Mouse (Mus musculus) MEL (cell line): ENCODE results near the gene Hemk1. TPM values are rescaled to one million over a fixed set of nuclear protein-coding genes. Genes with fewer than 3 reads are reported as not detected.
A peak's percentile ranks its signal among the peaks of the same experiment; 100 is the strongest.

Source experiments
- DNase-seq: peaks from one replicate; pipeline ENCODE4 v3.0.0; 2011; ENCODE audit warnings: low read depth, low spot score
- H3K27ac ChIP-seq: 2 replicates; pipeline ENCODE4 v1.5.1; 2012; ENCODE audit warnings: low read depth, mild to moderate bottlenecking, control low read depth, low read length, moderate library complexity; ENCODE audit not compliant: control insufficient read depth
- H3K27me3 ChIP-seq, 2 experiments: fragments of 150-350 bp in 1 of 2; sonication (generic) in 1 of 2; 2 replicates each; pipeline ENCODE4 v1.6.1; 2012; ENCODE audit warnings: low read length in 2 of 2, mild to moderate bottlenecking in 2 of 2, improper control_type of control experiment in 1 of 2, moderate library complexity in 1 of 2; ENCODE audit not compliant: insufficient read depth in 2 of 2, control insufficient read depth in 1 of 2
- H3K36me3 ChIP-seq, 2 experiments: 2 replicates each; pipeline ENCODE4 v1.6.1; 2012 to 2014; ENCODE audit warnings: low read length in 2 of 2, improper control_type of control experiment in 1 of 2, inconsistent platforms in 1 of 2, mild to moderate bottlenecking in 1 of 2; ENCODE audit not compliant: insufficient read depth in 2 of 2, control insufficient read depth in 1 of 2
- H3K4me1 ChIP-seq, 2 experiments: fragments of 150-350 bp in 1 of 2; sonication (generic) in 1 of 2; 2 replicates each; pipeline ENCODE4 v1.6.1; 2012; ENCODE audit warnings: low read length in 2 of 2, improper control_type of control experiment in 1 of 2, mild to moderate bottlenecking in 1 of 2; ENCODE audit not compliant: insufficient read depth in 2 of 2, control insufficient read depth in 1 of 2
- H3K4me3 ChIP-seq, 2 experiments: fragments of 150-350 bp in 1 of 2; sonication (generic) in 1 of 2; 2 replicates each; pipeline ENCODE4 v1.5.1; 2012; ENCODE audit warnings: low read depth in 2 of 2, low read length in 2 of 2, mild to moderate bottlenecking in 2 of 2, moderate library complexity in 2 of 2, control low read depth in 1 of 2, improper control_type of control experiment in 1 of 2; ENCODE audit not compliant: control insufficient read depth in 1 of 2, insufficient read depth in 1 of 2
- H3K79me2 ChIP-seq: 2 replicates; pipeline ENCODE4 v1.6.1; 2012; ENCODE audit warnings: mild to moderate bottlenecking, low read length, moderate library complexity; ENCODE audit not compliant: control insufficient read depth, poor library complexity, insufficient read depth
- H3K9ac ChIP-seq: 2 replicates; pipeline ENCODE4 v1.6.1; 2012; ENCODE audit warnings: low read depth, mild to moderate bottlenecking, control low read depth, low read length, moderate library complexity; ENCODE audit not compliant: control insufficient read depth, poor library complexity, severe bottlenecking
- H3K9me3 ChIP-seq: fragments of 150-350 bp; sonication (generic); replicated peaks from 2 replicates; pipeline ENCODE4 v1.6.1; 2012; ENCODE audit warnings: mild to moderate bottlenecking, low read length, improper control_type of control experiment, moderate library complexity; ENCODE audit not compliant: insufficient read depth
- CHD1 ChIP-seq: IDR thresholded peaks from 2 replicates; pipeline ENCODE4 v1.6.1; 2012; ENCODE audit warnings: low read depth, mild to moderate bottlenecking, inconsistent platforms, low read length, improper control_type of control experiment
- ELF1 ChIP-seq: IDR thresholded peaks from 2 replicates; pipeline ENCODE4 v1.6.1; 2014; ENCODE audit warnings: low read depth, mild to moderate bottlenecking, inconsistent platforms, low read length, improper control_type of control experiment, moderate library complexity
- EP300 ChIP-seq, 2 experiments: IDR thresholded peaks; 2 replicates each; pipeline ENCODE4 v1.6.1; 2011; ENCODE audit warnings: improper control_type of control experiment in 2 of 2, low read length in 2 of 2, low read depth in 1 of 2, mild to moderate bottlenecking in 1 of 2
- ETS1 ChIP-seq: IDR thresholded peaks from 2 replicates; pipeline ENCODE4 v1.6.1; 2012; ENCODE audit warnings: low read depth, mild to moderate bottlenecking, inconsistent platforms, low read length, improper control_type of control experiment, moderate library complexity
- HCFC1 ChIP-seq: IDR thresholded peaks from 2 replicates; pipeline ENCODE4 v1.6.1; 2012; ENCODE audit warnings: low read depth, mild to moderate bottlenecking, inconsistent platforms, low read length, improper control_type of control experiment, moderate library complexity
- JUND ChIP-seq: IDR thresholded peaks from 2 replicates; pipeline ENCODE4 v1.6.1; 2011; ENCODE audit warnings: low read depth, mild to moderate bottlenecking, improper control_type of control experiment, low read length
- MAFK ChIP-seq: IDR thresholded peaks from 2 replicates; pipeline ENCODE4 v1.6.1; 2011; ENCODE audit warnings: low read depth, mild to moderate bottlenecking, low read length, improper control_type of control experiment, borderline replicate concordance
- MAX ChIP-seq: IDR thresholded peaks from 2 replicates; pipeline ENCODE4 v1.6.1; 2011; ENCODE audit warnings: low read length, improper control_type of control experiment
- MAZ ChIP-seq: IDR thresholded peaks from 2 replicates; pipeline ENCODE4 v1.6.1; 2012; ENCODE audit warnings: low read depth, mild to moderate bottlenecking, inconsistent platforms, low read length, improper control_type of control experiment
- POLR2A ChIP-seq, 2 experiments: IDR thresholded peaks; 2 replicates each; pipeline ENCODE4 v1.6.1; 2011 to 2012; ENCODE audit warnings: low read length in 2 of 2, mild to moderate bottlenecking in 2 of 2, control low read depth in 1 of 2, improper control_type of control experiment in 1 of 2, low read depth in 1 of 2, moderate library complexity in 1 of 2; ENCODE audit not compliant: control insufficient read depth in 1 of 2, insufficient read depth in 1 of 2, poor library complexity in 1 of 2
- RAD21 ChIP-seq: IDR thresholded peaks from 2 replicates; pipeline ENCODE4 v1.6.1; 2011; ENCODE audit warnings: mild to moderate bottlenecking, low read depth, low read length, improper control_type of control experiment
- RCOR1 ChIP-seq: IDR thresholded peaks from 2 replicates; pipeline ENCODE4 v1.6.1; 2012; ENCODE audit warnings: low read depth, mild to moderate bottlenecking, inconsistent platforms, low read length, improper control_type of control experiment
- SIN3A ChIP-seq: IDR thresholded peaks from 2 replicates; pipeline ENCODE4 v1.6.1; 2012; ENCODE audit warnings: low read length, improper control_type of control experiment, inconsistent platforms
- SMC3 ChIP-seq: IDR thresholded peaks from 2 replicates; pipeline ENCODE4 v1.6.1; 2011; ENCODE audit warnings: low read depth, low read length, improper control_type of control experiment
- TAL1 ChIP-seq: IDR thresholded peaks from 2 replicates; pipeline ENCODE4 v1.6.1; 2012; ENCODE audit warnings: mild to moderate bottlenecking, inconsistent platforms, low read length, moderate library complexity, mixed read lengths
- TBP ChIP-seq: IDR thresholded peaks from 2 replicates; pipeline ENCODE4 v1.8.0; 2011; ENCODE audit warnings: low read depth, low read length, improper control_type of control experiment
- TCF12 ChIP-seq: IDR thresholded peaks from 2 replicates; pipeline ENCODE4 v1.6.1; 2014; ENCODE audit warnings: low read depth, mild to moderate bottlenecking, inconsistent platforms, low read length, improper control_type of control experiment, moderate library complexity
- UBTF ChIP-seq: IDR thresholded peaks from 2 replicates; pipeline ENCODE4 v1.6.1; 2012; ENCODE audit warnings: low read depth, mild to moderate bottlenecking, inconsistent platforms, low read length, improper control_type of control experiment, moderate library complexity, borderline replicate concordance; ENCODE audit not compliant: insufficient read depth
- USF2 ChIP-seq, 2 experiments: IDR thresholded peaks; 2 replicates each; pipeline ENCODE4 v1.6.1; 2011 to 2012; ENCODE audit warnings: improper control_type of control experiment in 2 of 2, low read length in 2 of 2, borderline replicate concordance in 1 of 2, inconsistent platforms in 1 of 2, low read depth in 1 of 2, mild to moderate bottlenecking in 1 of 2; ENCODE audit not compliant: insufficient read depth in 1 of 2
- ZC3H11A ChIP-seq: IDR thresholded peaks from 2 replicates; pipeline ENCODE4 v1.6.1; 2012; ENCODE audit warnings: low read depth, mild to moderate bottlenecking, inconsistent platforms, low read length, improper control_type of control experiment
- ZKSCAN1 ChIP-seq: IDR thresholded peaks from 2 replicates; pipeline ENCODE4 v1.6.1; 2012; ENCODE audit warnings: low read depth, mild to moderate bottlenecking, inconsistent platforms, low read length, improper control_type of control experiment, moderate library complexity
- polyA plus RNA-seq, 2 experiments: library from polyadenylated mRNA; stranded (reverse) in 1 of 2; unstranded in 1 of 2; fragments of >175 nt in 1 of 2; fragments of >200 nt in 1 of 2; gene quantifications; 2 replicates each; pipeline versions ENCODE4 v1.2.1 to v1.2.4; 2012; ENCODE audit warnings: low replicate concordance in 2 of 2, low read depth in 1 of 2; ENCODE audit not compliant: insufficient read length in 2 of 2, insufficient read depth in 1 of 2, missing spikeins in 1 of 2
- total RNA-seq: library from RNA; depleted of rRNA; stranded (reverse); fragments of 300-350 nt; gene quantifications from 2 replicates; pipeline ENCODE4 v1.2.3, GENCODE M21; 2012

Hemk1 gene
- total and polyA plus RNA-seq, 3 experiments, result 7.5 to 11.8 TPM; not detected in 1

DNA sequence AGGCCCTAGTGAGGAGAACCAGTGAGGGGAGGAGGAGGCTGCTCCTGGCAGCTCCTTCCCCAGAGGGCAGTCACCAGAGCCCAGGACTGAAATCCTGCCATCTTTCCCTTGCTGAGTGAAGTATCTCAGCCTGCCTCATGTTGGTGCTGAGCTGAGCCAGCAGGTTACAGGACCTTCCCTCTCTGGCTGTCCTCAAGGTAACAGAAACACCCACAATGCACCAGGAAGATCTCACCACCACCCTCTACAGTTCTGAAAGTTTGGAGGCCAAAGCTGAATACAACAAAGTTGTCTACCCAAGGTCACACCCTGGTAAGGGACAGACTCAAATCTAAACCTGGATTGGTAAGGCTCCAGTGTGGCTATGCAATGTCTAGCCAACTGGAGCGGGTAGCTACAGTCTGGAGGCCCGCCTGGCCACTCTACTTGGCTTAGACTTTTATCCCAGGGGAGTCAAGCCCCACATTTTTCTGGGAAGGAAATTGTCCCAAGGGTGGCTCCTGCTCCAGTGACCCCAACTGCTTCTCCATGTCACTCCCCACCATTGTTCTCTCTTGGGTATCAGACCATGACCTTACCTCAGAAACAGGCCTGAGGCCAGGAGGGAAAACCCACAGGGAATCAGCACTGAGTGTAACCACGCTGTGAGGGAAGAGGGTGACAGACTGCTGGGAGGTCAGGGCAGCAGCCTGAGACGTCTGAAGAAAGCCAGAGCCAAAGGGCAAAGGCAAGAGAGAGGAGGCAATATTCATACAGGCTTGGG, 13.2 kb downstream of the Hemk1 start:
- Histone ChIP-seq H3K27me3 (no peaks in the 10 kb centered on the region), H3K9me3 (no peaks in the 10 kb centered on the region), H3K4me3 (no peak overlapping the region), H3K27ac (no peak overlapping the region), H3K36me3 (peaks cover 0 to 4% of the 10 kb centered on the region in 2 experiments; a peak in 2 of 4 replicates), H3K79me2 (no peaks in the 10 kb centered on the region), H3K4me1 (peaks cover 7 to 8% of the 10 kb centered on the region in 2 experiments), H3K9ac (no peak overlapping the region)
- DNase-seq, result no peak
- TF ChIP-seq UBTF (no peak), ZC3H11A (no peak), CHD1 (no peak), USF2 (IDR thresholded peaks at IDR 0.05; ENCODE audit: borderline replicate concordance in 1 of 2, insufficient read depth in 1 of 2, low read depth in 1 of 2, low read length in 2 of 2) (no peak), HCFC1 (no peak), SMC3 (no peak), RCOR1 (no peak), MAZ (no peak), JUND (no peak), RAD21 (no peak), TBP (no peak)

DNA sequence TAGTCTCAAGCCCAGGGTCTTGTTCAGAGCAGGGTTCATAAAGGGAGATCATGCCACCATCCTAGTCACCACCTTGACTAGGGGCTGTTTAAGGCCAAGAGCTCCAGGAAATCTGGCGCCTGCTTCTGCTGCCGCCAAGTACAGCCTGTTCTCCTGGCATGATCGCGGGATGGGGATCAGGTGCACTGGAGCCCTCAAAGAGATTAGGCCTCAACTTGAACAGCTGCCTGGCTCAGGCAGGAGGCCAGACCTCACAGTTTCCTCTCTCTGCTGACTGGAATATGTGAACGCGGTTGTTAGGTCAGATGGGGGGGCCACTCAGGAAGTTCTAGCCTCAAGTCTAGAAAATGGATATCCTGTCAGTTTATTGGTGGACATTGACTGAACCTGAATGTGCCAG, 14.6 kb downstream of the Hemk1 start:
- Histone ChIP-seq H3K27me3 (no peaks in the 10 kb centered on the region), H3K4me3 (no peak overlapping the region), H3K27ac (0 out of 2 replicates have a peak overlapping the region, but pooled peaks have one; percentile 11), H3K79me2 (no peaks in the 10 kb centered on the region)
- TF ChIP-seq SIN3A (0 out of 2 replicates have a peak, but pooled peaks have one; percentile 17), ETS1 (peak; percentile 89), TAL1 (peak; percentile 42; the same call in 1 of the 2 replicates), MAFK (no peak), TBP (peak; percentile 69), MAX (0 out of 2 replicates have a peak, but pooled peaks have one; percentile 46), ELF1 (peak; percentile 23; the same call in 1 of the 2 replicates), ZKSCAN1 (no peak), EP300 (IDR thresholded peaks at IDR 0.05; ENCODE audit: low read depth in 1 of 2, low read length in 2 of 2) (peak in 1 of 2 experiments; percentile 48; a peak in 1 of 4 replicates), RCOR1 (peak; percentile 38; the same call in 1 of the 2 replicates), POLR2A (IDR thresholded peaks at IDR 0.05; ENCODE audit: control insufficient read depth in 1 of 2, insufficient read depth in 1 of 2, low read depth in 1 of 2, low read length in 2 of 2, poor library complexity in 1 of 2) (no peak), TCF12 (peak; percentile 61; the same call in 1 of the 2 replicates)
- TF ChIP-seq, all 39 proteins: peak for 9
- peaks cover 7 to 8% of the 10 kb centered on the region in 2 experiments for H3K4me1 ChIP-seq
- DNase-seq, result peak; percentile 73
- H3K9ac ChIP-seq, result no peak overlapping the region; the same call in 1 of the 2 replicates
- H3K9me3 ChIP-seq, result no peaks in the 10 kb centered on the region
- peaks cover 0 to 4% of the 10 kb centered on the region in 2 experiments; a peak in 2 of 4 replicates for H3K36me3 ChIP-seq
